Comparison of ENCODE assay signal across 7 mouse cellular contexts in the genomic region with DNA sequence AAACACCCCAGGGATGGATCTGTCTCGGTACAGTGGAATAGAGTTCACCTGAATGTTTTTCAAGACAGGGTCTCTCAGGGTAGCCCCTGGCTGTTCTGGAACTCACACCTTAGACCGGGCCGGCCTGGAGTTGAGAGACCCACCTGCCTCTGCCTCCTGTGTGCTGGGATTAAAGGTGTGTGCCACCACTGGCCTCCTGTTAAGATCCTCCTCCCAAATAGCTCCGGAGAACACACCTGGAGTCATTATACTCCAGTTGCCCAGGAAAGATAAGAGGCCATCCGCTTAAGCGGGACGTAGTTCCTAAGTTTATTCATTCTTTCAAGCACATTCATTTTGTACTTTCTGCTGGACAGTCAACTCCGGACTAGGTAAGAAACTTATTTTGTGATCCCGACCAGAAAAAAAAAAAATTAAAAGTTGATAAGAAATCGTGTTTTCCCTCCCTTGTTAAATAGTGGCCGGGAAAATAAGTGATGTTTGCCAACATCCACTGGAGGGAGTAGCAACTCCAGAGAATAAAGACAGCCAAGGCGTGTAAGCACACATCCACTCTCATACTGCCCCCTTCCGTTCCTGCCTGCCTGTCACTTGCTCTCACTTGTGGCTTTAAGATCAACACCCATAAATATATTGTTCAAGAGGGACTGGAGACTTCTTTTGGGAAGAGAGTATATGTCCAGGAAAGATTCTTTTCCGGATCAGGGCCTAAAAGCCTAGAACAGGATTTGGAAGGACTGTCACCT. TPM values are rescaled to one million over a fixed set of nuclear protein-coding genes. Genes with fewer than 3 reads are reported as not detected.
DNase-seq lines count a peak whose midpoint lies in the region; ATAC-seq lines count a peak whose summit lies in the region.

No protein-coding gene starts in this region.

- H3K4me1 ChIP-seq in embryonic facial prominence, embryonic 15.5 days: peaks cover 16% of the 10 kb centered on the region

- peak; percentile 89 for DNase-seq in ES-CJ7 (ENCODE audit: low read depth, low spot score)
- peak; percentile 83 for DNase-seq in adrenal gland, postnatal 14 days
- DNase-seq in heart, postnatal 4 days: peak; percentile 80
- peak; percentile 63 for DNase-seq in layer of hippocampus, adult 9-11 months
- DNase-seq in spleen, adult 18-20 months: peak; percentile 47 to 57

- H3K9ac ChIP-seq in embryonic facial prominence, embryonic 15.5 days: peak overlapping the region; percentile 62

- H3K27ac ChIP-seq in embryonic facial prominence, embryonic 15.5 days (replicated peaks): peak overlapping the region; percentile 75
- peak overlapping the region; percentile 25 for H3K27ac ChIP-seq in macrophage

- ATAC-seq in embryonic facial prominence, embryonic 15.5 days (ENCODE audit: insufficient number of reproducible peaks, low FRiP score, low TSS enrichment, low read depth): no peak

- 9% methylated on average over 14 of the region's 14 CpGs for WGBS in embryonic facial prominence, embryonic 15.5 days
- WGBS in macrophage (ENCODE audit: missing documents): 9% methylated on average over 14 of the region's 14 CpGs

- H3K27me3 ChIP-seq in embryonic facial prominence, embryonic 15.5 days: no peaks in the 10 kb centered on the region

- peak overlapping the region; percentile 80 for H3K4me2 ChIP-seq in embryonic facial prominence, embryonic 15.5 days (replicated peaks)

- H3K9me3 ChIP-seq in embryonic facial prominence, embryonic 15.5 days (replicated peaks): no peaks in the 10 kb centered on the region

- peak overlapping the region; percentile 80 for H3K4me3 ChIP-seq in embryonic facial prominence, embryonic 15.5 days (replicated peaks)
- H3K4me3 ChIP-seq in macrophage (ENCODE audit: inconsistent target): peak overlapping the region; percentile 56

- H3K36me3 ChIP-seq in embryonic facial prominence, embryonic 15.5 days: no peaks in the 10 kb centered on the region
- H3K36me3 ChIP-seq in macrophage (ENCODE audit: inconsistent target): no peaks in the 10 kb centered on the region

- H3K79me2 ChIP-seq in macrophage (ENCODE audit: inconsistent target): peaks cover 25% of the 10 kb centered on the region; the same call in 1 of the 2 replicates

RNA-seq across cellular contexts. Expression of a gene that starts 9.4 kb away (rescaled TPM):
- total RNA-seq in adrenal gland, postnatal 14 days (2021): 23.7 and 24.6 TPM in 2 replicates
- polyA plus RNA-seq in embryonic facial prominence, embryonic 15.5 days (2015; fragmentation: Nextera tagmentation; extraction: Ambion mirVana): 30.8 and 33.2 TPM in 2 replicates
- total RNA-seq in heart, postnatal 4 days (2021): 10 to 100 TPM; 13.5 to 14.9 TPM
- 10 to 100 TPM in 25 of 26 experiments, 1 to 10 TPM in 1; 7.8 to 78.4 (median 39.8) TPM for total RNA-seq in macrophage (2018; cell fraction: chromatin; rRNA removed)
- total RNA-seq in macrophage (2018; cell fraction: cytosol; rRNA removed): 10 to 100 TPM in 25 of 26 experiments, 1 to 10 TPM in 1; 7.3 to 47.6 (median 21.3) TPM
- total RNA-seq in macrophage (2018; cell fraction: nucleus; rRNA removed): 10 to 100 TPM; 20.0 to 60.7 (median 31.8) TPM
- 28.7 to 37.7 TPM (median 31.1 TPM) in 3 replicates for polyA plus RNA-seq in macrophage (2018)

RNA-seq across cellular contexts. Expression of a gene that starts 11.1 kb away (rescaled TPM):
- 9.2 and 9.4 TPM in 2 replicates for total RNA-seq in adrenal gland, postnatal 14 days (2021)
- 10.1 and 11.3 TPM in 2 replicates for polyA plus RNA-seq in embryonic facial prominence, embryonic 15.5 days (2015; fragmentation: Nextera tagmentation; extraction: Ambion mirVana)
- total RNA-seq in heart, postnatal 4 days (2021): 1 to 10 TPM; 8.9 TPM
- 10 to 100 TPM in 12 of 26 experiments, 1 to 10 TPM in 14; 2.5 to 24.2 (median 10.0) TPM for total RNA-seq in macrophage (2018; cell fraction: chromatin; rRNA removed)
- total RNA-seq in macrophage (2018; cell fraction: cytosol; rRNA removed): 1 to 10 TPM; 2.9 to 6.7 (median 4.8) TPM
- 10 to 100 TPM in 21 of 26 experiments, 1 to 10 TPM in 5; 7.8 to 28.3 (median 15.6) TPM for total RNA-seq in macrophage (2018; cell fraction: nucleus; rRNA removed)
- polyA plus RNA-seq in macrophage (2018): 2.7 to 5.4 TPM (median 4.6 TPM) in 3 replicates

RNA-seq across cellular contexts. Expression of a gene that starts 27.2 kb away (rescaled TPM):
- total RNA-seq in adrenal gland, postnatal 14 days (2021): 1.5 and 1.9 TPM in 2 replicates
- 0.49 and 0.57 TPM in 2 replicates for polyA plus RNA-seq in embryonic facial prominence, embryonic 15.5 days (2015; fragmentation: Nextera tagmentation; extraction: Ambion mirVana)
- under 1 TPM; 0.10 to 0.36 TPM for total RNA-seq in heart, postnatal 4 days (2021)
- total RNA-seq in macrophage (2018; cell fraction: chromatin; rRNA removed): 1 to 10 TPM in 9 of 26 experiments, under 1 TPM in 15, not detected in 2; 0.17 to 2.0 (median 0.87) TPM
- total RNA-seq in macrophage (2018; cell fraction: cytosol; rRNA removed): under 1 TPM in 4 of 26 experiments, not detected in 22; 0.03 to 0.05 (median 0.04) TPM
- total RNA-seq in macrophage (2018; cell fraction: nucleus; rRNA removed): 1 to 10 TPM in 2 of 26 experiments, under 1 TPM in 18, not detected in 6; 0.14 to 1.6 (median 0.40) TPM
- polyA plus RNA-seq in macrophage (2018): 0.11 TPM in 1 of 3 replicates, not detected in the others

RNA-seq across cellular contexts. Expression of a gene that starts 35.0 kb away (rescaled TPM):
- 75.0 and 89.4 TPM in 2 replicates for total RNA-seq in adrenal gland, postnatal 14 days (2021)
- polyA plus RNA-seq in embryonic facial prominence, embryonic 15.5 days (2015; fragmentation: Nextera tagmentation; extraction: Ambion mirVana): 35.3 and 36.2 TPM in 2 replicates
- 10 to 100 TPM; 41.7 to 42.1 TPM for total RNA-seq in heart, postnatal 4 days (2021)
- 100 to 1,000 TPM; 187 to 439 (median 329) TPM for total RNA-seq in macrophage (2018; cell fraction: chromatin; rRNA removed)
- 100 to 1,000 TPM; 105 to 151 (median 131) TPM for total RNA-seq in macrophage (2018; cell fraction: cytosol; rRNA removed)
- 100 to 1,000 TPM; 141 to 357 (median 222) TPM for total RNA-seq in macrophage (2018; cell fraction: nucleus; rRNA removed)
- 122 to 141 TPM (median 128 TPM) in 3 replicates for polyA plus RNA-seq in macrophage (2018)

RNA-seq across cellular contexts. Expression of a gene that starts 46.5 kb away (rescaled TPM):
- not detected in 2 replicates for total RNA-seq in adrenal gland, postnatal 14 days (2021)
- 0.25 TPM in 1 of 2 replicates, not detected in the other for polyA plus RNA-seq in embryonic facial prominence, embryonic 15.5 days (2015; fragmentation: Nextera tagmentation; extraction: Ambion mirVana)
- total RNA-seq in heart, postnatal 4 days (2021): not detected
- not detected for total RNA-seq in macrophage (2018; cell fraction: chromatin; rRNA removed)
- total RNA-seq in macrophage (2018; cell fraction: cytosol; rRNA removed): not detected
- not detected for total RNA-seq in macrophage (2018; cell fraction: nucleus; rRNA removed)
- not detected in 3 replicates for polyA plus RNA-seq in macrophage (2018)
